In genomic region chr4:129225315-129225714, GRCm38 (mm10) we compare ENCODE assay signal across 17 mouse cellular contexts. TPM values are rescaled to one million over a fixed set of nuclear protein-coding genes. Genes with fewer than 3 reads are reported as not detected.
DNase-seq lines count a peak whose midpoint lies in the region; ATAC-seq and TF ChIP-seq lines count a peak whose summit lies in the region.
"Had no signal": no experiment of that assay in that cellular context is flagged by ENCODE, and none has a peak within 500 bp of the region (broad histone marks: within the 10 kb centered on the region; RNA-seq: fewer than 3 reads in every experiment).

No protein-coding gene starts in this region.

- no peak for DNase-seq in embryonic facial prominence, embryonic 10.5 days (ENCODE audit: low spot score)
- DNase-seq in cerebellum, adult 2 months = peak in 1 of 2 experiments; percentile 48
- DNase-seq in hindbrain, embryonic 14.5 days (ENCODE audit: low spot score) = no peak
- DNase-seq in kidney, postnatal 36 days = no peak
- DNase-seq: adrenal gland, postnatal 10 days; gastrocnemius, postnatal 36 days; lung, adult 2 months; lung, postnatal 36 days; right cerebral cortex, postnatal 25 days; thymus, postnatal 25 days had no signal

- H3K4me3 ChIP-seq in embryonic facial prominence, embryonic 13.5 days = no peak overlapping the region
- H3K4me3 ChIP-seq in embryonic facial prominence, embryonic 10.5 days = no peak overlapping the region; the same call in 1 of the 2 replicates
- H3K4me3 ChIP-seq in cerebellum, adult 2 months (replicated peaks; ENCODE audit: insufficient read depth, low read depth, low read length) = peak overlapping the region; percentile 3
- H3K4me3 ChIP-seq in hindbrain, embryonic 14.5 days (replicated peaks; ENCODE audit: low read length) = no peak overlapping the region
- H3K4me3 ChIP-seq in neural tube, embryonic 13.5 days = no peak overlapping the region
- no peak overlapping the region for H3K4me3 ChIP-seq in forebrain, embryonic 15.5 days
- H3K4me3 ChIP-seq: layer of hippocampus, adult 2 months had no signal

- ATAC-seq in embryonic facial prominence, embryonic 13.5 days (ENCODE audit: insufficient number of reproducible peaks, insufficient read depth, low FRiP score, low TSS enrichment, low read depth) = no peak
- no peak for ATAC-seq in hindbrain, embryonic 14.5 days (ENCODE audit: low FRiP score)
- no peak for ATAC-seq in neural tube, embryonic 13.5 days (ENCODE audit: low read depth)
- no peak for ATAC-seq in forebrain, embryonic 15.5 days (replicated peaks)
- ATAC-seq: intestine, embryonic 16.5 days had no signal

- H3K36me3 ChIP-seq in embryonic facial prominence, embryonic 13.5 days = peaks cover 50% of the 10 kb centered on the region
- peaks cover 41% of the 10 kb centered on the region for H3K36me3 ChIP-seq in embryonic facial prominence, embryonic 10.5 days (replicated peaks)
- H3K36me3 ChIP-seq in hindbrain, embryonic 14.5 days (replicated peaks; ENCODE audit: control insufficient read depth, insufficient read depth) = peaks cover 43% of the 10 kb centered on the region
- peaks cover 47% of the 10 kb centered on the region for H3K36me3 ChIP-seq in neural tube, embryonic 13.5 days
- H3K36me3 ChIP-seq in forebrain, embryonic 15.5 days = no peaks in the 10 kb centered on the region

- peak overlapping the region; percentile 17; the same call in 1 of the 2 replicates for H3K27ac ChIP-seq in embryonic facial prominence, embryonic 13.5 days
- no peak overlapping the region for H3K27ac ChIP-seq in embryonic facial prominence, embryonic 10.5 days (replicated peaks)
- peak overlapping the region; percentile 75 for H3K27ac ChIP-seq in cerebellum, adult 2 months (ENCODE audit: insufficient read depth, low read length)
- H3K27ac ChIP-seq in hindbrain, embryonic 14.5 days = no peak overlapping the region
- H3K27ac ChIP-seq in neural tube, embryonic 13.5 days (replicated peaks) = no peak overlapping the region
- H3K27ac ChIP-seq in forebrain, embryonic 15.5 days (replicated peaks) = no peak overlapping the region
- H3K27ac ChIP-seq: kidney, postnatal 0 days; layer of hippocampus, adult 2 months had no signal

- peak overlapping the region; percentile 56; the same call in 1 of the 2 replicates for H3K4me2 ChIP-seq in embryonic facial prominence, embryonic 13.5 days
- H3K4me2 ChIP-seq in hindbrain, embryonic 14.5 days (replicated peaks) = peak overlapping the region; percentile 61
- H3K4me2 ChIP-seq in neural tube, embryonic 13.5 days = 0 out of 2 replicates have a peak overlapping the region, but pooled peaks have one; percentile 66
- no peak overlapping the region for H3K4me2 ChIP-seq in forebrain, embryonic 15.5 days (replicated peaks)
- H3K4me2 ChIP-seq: heart, embryonic 11.5 days had no signal

- no peak for TF ChIP-seq CTCF in cerebellum, adult 2 months (IDR thresholded peaks at IDR 0.05; ENCODE audit: borderline replicate concordance, insufficient read depth, low read depth, low read length)

- H3K27me3 ChIP-seq in embryonic facial prominence, embryonic 13.5 days = peaks cover 38% of the 10 kb centered on the region
- H3K27me3 ChIP-seq in embryonic facial prominence, embryonic 10.5 days (replicated peaks; ENCODE audit: low read depth, poor library complexity, severe bottlenecking) = peaks cover 79% of the 10 kb centered on the region
- no peaks in the 10 kb centered on the region for H3K27me3 ChIP-seq in cerebellum, adult 2 months (ENCODE audit: control insufficient read depth, insufficient read depth, low read length)
- no peaks in the 10 kb centered on the region for H3K27me3 ChIP-seq in hindbrain, embryonic 14.5 days (ENCODE audit: control insufficient read depth, insufficient read depth, low read length)
- H3K27me3 ChIP-seq in neural tube, embryonic 13.5 days = no peaks in the 10 kb centered on the region; the same call in 1 of the 2 replicates
- no peaks in the 10 kb centered on the region; the same call in 1 of the 2 replicates for H3K27me3 ChIP-seq in forebrain, embryonic 15.5 days

- H3K9me3 ChIP-seq in embryonic facial prominence, embryonic 13.5 days = no peaks in the 10 kb centered on the region
- no peaks in the 10 kb centered on the region for H3K9me3 ChIP-seq in embryonic facial prominence, embryonic 10.5 days
- no peaks in the 10 kb centered on the region for H3K9me3 ChIP-seq in hindbrain, embryonic 14.5 days (ENCODE audit: control insufficient read depth, low read length)
- no peaks in the 10 kb centered on the region for H3K9me3 ChIP-seq in neural tube, embryonic 13.5 days
- H3K9me3 ChIP-seq in forebrain, embryonic 15.5 days = no peaks in the 10 kb centered on the region

- 0 out of 2 replicates have a peak overlapping the region, but pooled peaks have one; percentile 4 for H3K9ac ChIP-seq in embryonic facial prominence, embryonic 13.5 days
- no peak overlapping the region for H3K9ac ChIP-seq in hindbrain, embryonic 14.5 days
- 0 out of 2 replicates have a peak overlapping the region, but pooled peaks have one; percentile 81 for H3K9ac ChIP-seq in neural tube, embryonic 13.5 days
- H3K9ac ChIP-seq in forebrain, embryonic 15.5 days (replicated peaks) = no peak overlapping the region

- H3K4me1 ChIP-seq in embryonic facial prominence, embryonic 13.5 days = peaks cover 74% of the 10 kb centered on the region
- peaks cover 62% of the 10 kb centered on the region for H3K4me1 ChIP-seq in embryonic facial prominence, embryonic 10.5 days
- H3K4me1 ChIP-seq in cerebellum, adult 2 months (ENCODE audit: control insufficient read depth, insufficient read depth, low read length) = peaks cover 69% of the 10 kb centered on the region
- peaks cover 39% of the 10 kb centered on the region for H3K4me1 ChIP-seq in hindbrain, embryonic 14.5 days (replicated peaks; ENCODE audit: control insufficient read depth, insufficient read depth, low read length)
- peaks cover 53% of the 10 kb centered on the region for H3K4me1 ChIP-seq in neural tube, embryonic 13.5 days (replicated peaks)
- peaks cover 37% of the 10 kb centered on the region for H3K4me1 ChIP-seq in forebrain, embryonic 15.5 days

- WGBS in embryonic facial prominence, embryonic 13.5 days = 89% methylated on average over 12 of the region's 12 CpGs
- WGBS in embryonic facial prominence, embryonic 10.5 days = 97% methylated on average over 12 of the region's 12 CpGs
- WGBS in cerebellum, adult 2 months = 39% methylated on average over 12 of the region's 12 CpGs
- WGBS in hindbrain, embryonic 14.5 days = 93% methylated on average over 12 of the region's 12 CpGs
- WGBS in neural tube, embryonic 13.5 days = 97% methylated on average over 12 of the region's 12 CpGs
- 97% methylated on average over 12 of the region's 12 CpGs for WGBS in forebrain, embryonic 15.5 days

- TF ChIP-seq POLR2A in cerebellum, adult 2 months (IDR thresholded peaks at IDR 0.05; ENCODE audit: borderline replicate concordance, insufficient read depth, low read length) = no peak

RNA-seq across cellular contexts. Expression of gene Yars, which starts 35.8 kb away (rescaled TPM):
- polyA plus RNA-seq in embryonic facial prominence, embryonic 13.5 days (2015; fragmentation: Nextera tagmentation; extraction: Ambion mirVana) = 80.0 and 84.5 TPM in 2 replicates
- 96.0 and 105 TPM in 2 replicates for polyA plus RNA-seq in embryonic facial prominence, embryonic 10.5 days (2016; fragmentation: Nextera tagmentation; extraction: Ambion mirVana)
- polyA plus RNA-seq in cerebellum, adult 2 months (2012; rRNA removed) = 104 and 107 TPM in 2 replicates
- polyA plus RNA-seq in hindbrain, embryonic 14.5 days (2014; fragmentation: Nextera tagmentation; extraction: Ambion mirVana) = 111 and 118 TPM in 2 replicates
- polyA plus RNA-seq in neural tube, embryonic 13.5 days (2015; fragmentation: Nextera tagmentation; extraction: Ambion mirVana) = 106 and 108 TPM in 2 replicates
- 106 and 115 TPM in 2 replicates for polyA plus RNA-seq in forebrain, embryonic 15.5 days (2015; fragmentation: Nextera tagmentation; extraction: Ambion mirVana)

RNA-seq across cellular contexts. Expression of gene S100pbp, which starts 35.8 kb away (rescaled TPM):
- polyA plus RNA-seq in embryonic facial prominence, embryonic 13.5 days (2015; fragmentation: Nextera tagmentation; extraction: Ambion mirVana) = 25.4 and 25.5 TPM in 2 replicates
- polyA plus RNA-seq in embryonic facial prominence, embryonic 10.5 days (2016; fragmentation: Nextera tagmentation; extraction: Ambion mirVana) = 29.5 and 29.8 TPM in 2 replicates
- 28.5 and 31.3 TPM in 2 replicates for polyA plus RNA-seq in cerebellum, adult 2 months (2012; rRNA removed)
- 17.3 and 19.3 TPM in 2 replicates for polyA plus RNA-seq in hindbrain, embryonic 14.5 days (2014; fragmentation: Nextera tagmentation; extraction: Ambion mirVana)
- polyA plus RNA-seq in neural tube, embryonic 13.5 days (2015; fragmentation: Nextera tagmentation; extraction: Ambion mirVana) = 15.8 and 19.9 TPM in 2 replicates
- 15.3 and 17.2 TPM in 2 replicates for polyA plus RNA-seq in forebrain, embryonic 15.5 days (2015; fragmentation: Nextera tagmentation; extraction: Ambion mirVana)

RNA-seq across cellular contexts. Expression of gene C77080, which starts 35.9 kb away (rescaled TPM):
- polyA plus RNA-seq in embryonic facial prominence, embryonic 13.5 days (2015; fragmentation: Nextera tagmentation; extraction: Ambion mirVana) = 7.6 and 8.4 TPM in 2 replicates
- polyA plus RNA-seq in embryonic facial prominence, embryonic 10.5 days (2016; fragmentation: Nextera tagmentation; extraction: Ambion mirVana) = 3.3 and 3.5 TPM in 2 replicates
- polyA plus RNA-seq in cerebellum, adult 2 months (2012; rRNA removed) = 15.6 and 18.5 TPM in 2 replicates
- polyA plus RNA-seq in hindbrain, embryonic 14.5 days (2014; fragmentation: Nextera tagmentation; extraction: Ambion mirVana) = 5.8 and 7.0 TPM in 2 replicates
- polyA plus RNA-seq in neural tube, embryonic 13.5 days (2015; fragmentation: Nextera tagmentation; extraction: Ambion mirVana) = 7.5 and 10.3 TPM in 2 replicates
- 4.1 and 4.5 TPM in 2 replicates for polyA plus RNA-seq in forebrain, embryonic 15.5 days (2015; fragmentation: Nextera tagmentation; extraction: Ambion mirVana)

Comparison
In these comparisons a context has a peak if more than half of its experiments do, and no peak if none do; other contexts are left out.
1. H3K27ac ChIP-seq: peak in embryonic facial prominence, embryonic 13.5 days (single experiment) and cerebellum, adult 2 months (single experiment); none in embryonic facial prominence, embryonic 10.5 days (single experiment), hindbrain, embryonic 14.5 days (single experiment), neural tube, embryonic 13.5 days (single experiment) and forebrain, embryonic 15.5 days (single experiment).
2. H3K9ac ChIP-seq: peak in embryonic facial prominence, embryonic 13.5 days (single experiment) and neural tube, embryonic 13.5 days (single experiment); none in hindbrain, embryonic 14.5 days (single experiment) and forebrain, embryonic 15.5 days (single experiment).